Comparison of ENCODE assay signal across 13 mouse cellular contexts in genomic region chr7:35230333-35230732, GRCm38 (mm10). TPM values are rescaled to one million over a fixed set of nuclear protein-coding genes. Genes with fewer than 3 reads are reported as not detected.
DNase-seq lines count a peak whose midpoint lies in the region; ATAC-seq and TF ChIP-seq lines count a peak whose summit lies in the region.
"Had no signal": no experiment of that assay in that cellular context is flagged by ENCODE, and none has a peak within 500 bp of the region (broad histone marks: within the 10 kb centered on the region; RNA-seq: fewer than 3 reads in every experiment).

No protein-coding gene starts in this region.

- no peak overlapping the region for H3K27ac ChIP-seq in liver, embryonic 11.5 days (ENCODE audit: low read depth, low read length)
- no peak overlapping the region for H3K27ac ChIP-seq in liver, embryonic 14.5 days
- H3K27ac ChIP-seq: embryonic facial prominence, embryonic 15.5 days; hindbrain, embryonic 15.5 days; neural tube, embryonic 12.5 days had no signal

- H3K4me1 ChIP-seq in liver, embryonic 11.5 days (replicated peaks; ENCODE audit: control insufficient read depth, insufficient read depth, low read length) = no peaks in the 10 kb centered on the region
- H3K4me1 ChIP-seq in G1E (ENCODE audit: insufficient read depth, low read depth, low read length) = peaks cover 13% of the 10 kb centered on the region
- peaks cover 0 to 5% of the 10 kb centered on the region in 2 experiments; a peak in 3 of 4 replicates for H3K4me1 ChIP-seq in liver, embryonic 14.5 days (replicated peaks; ENCODE audit: control insufficient read depth in 2 of 2, insufficient read depth in 2 of 2, low read length in 1 of 2)

- no peaks in the 10 kb centered on the region for H3K27me3 ChIP-seq in liver, embryonic 11.5 days (replicated peaks; ENCODE audit: control insufficient read depth, insufficient read depth, low read length)
- H3K27me3 ChIP-seq in G1E (ENCODE audit: insufficient read depth, low read length) = no peaks in the 10 kb centered on the region; the same call in 1 of the 2 replicates
- no peaks in the 10 kb centered on the region for H3K27me3 ChIP-seq in liver, embryonic 14.5 days (ENCODE audit: control insufficient read depth, insufficient read depth, low read length)
- H3K27me3 ChIP-seq: embryonic facial prominence, embryonic 15.5 days; hindbrain, embryonic 15.5 days; neural tube, embryonic 12.5 days had no signal

- peaks cover 2% of the 10 kb centered on the region; the same call in 1 of the 2 replicates for H3K9me3 ChIP-seq in liver, embryonic 11.5 days (ENCODE audit: control insufficient read depth, low read length)
- H3K9me3 ChIP-seq in G1E (replicated peaks) = no peaks in the 10 kb centered on the region
- no peaks in the 10 kb centered on the region; the same call in 1 of the 2 replicates for H3K9me3 ChIP-seq in liver, embryonic 14.5 days (ENCODE audit: control insufficient read depth, low read length)
- H3K9me3 ChIP-seq: hindbrain, embryonic 15.5 days; neural tube, embryonic 12.5 days had no signal

- H3K4me3 ChIP-seq in liver, embryonic 11.5 days (ENCODE audit: low read depth, low read length) = no peak overlapping the region
- H3K4me3 ChIP-seq in G1E (ENCODE audit: low read depth, low read length) = no peak overlapping the region
- H3K4me3 ChIP-seq in liver, embryonic 14.5 days (ENCODE audit: insufficient read depth in 1 of 2, low read depth in 2 of 2, low read length in 2 of 2) = no peak overlapping the region
- H3K4me3 ChIP-seq: embryonic facial prominence, embryonic 15.5 days; hindbrain, embryonic 15.5 days; neural tube, embryonic 12.5 days had no signal

- DNase-seq in cerebellum, postnatal 10 days = peak; percentile 31 to 41
- DNase-seq in liver (peak; percentile 27), G1E (ENCODE audit: low spot score) (no peak)
- no peak for DNase-seq in liver, embryonic 11.5 days (ENCODE audit: low spot score)
- no peak for DNase-seq in liver, embryonic 14.5 days (ENCODE audit: low read depth in 3 of 3, low spot score in 3 of 3)
- no peak for DNase-seq in frontal cortex, postnatal 25 days (ENCODE audit: low spot score in 2 of 2)
- DNase-seq in ovary, postnatal 36 days (ENCODE audit: low spot score) = no peak
- DNase-seq: adrenal gland, postnatal 36 days; layer of hippocampus, adult 9-11 months had no signal

- H3K36me3 ChIP-seq in liver, embryonic 11.5 days (ENCODE audit: control insufficient read depth, insufficient read depth, low read length) = no peaks in the 10 kb centered on the region
- H3K36me3 ChIP-seq in G1E (replicated peaks) = no peaks in the 10 kb centered on the region
- no peaks in the 10 kb centered on the region for H3K36me3 ChIP-seq in liver, embryonic 14.5 days (replicated peaks; ENCODE audit: control insufficient read depth, insufficient read depth, low read depth)
- H3K36me3 ChIP-seq: embryonic facial prominence, embryonic 15.5 days; hindbrain, embryonic 15.5 days; neural tube, embryonic 12.5 days had no signal

- H3K9ac ChIP-seq in liver, embryonic 11.5 days (ENCODE audit: low read depth, low read length) = no peak overlapping the region
- H3K9ac ChIP-seq in liver, embryonic 14.5 days (replicated peaks) = no peak overlapping the region
- H3K9ac ChIP-seq: embryonic facial prominence, embryonic 15.5 days; hindbrain, embryonic 15.5 days; neural tube, embryonic 12.5 days had no signal

- no peak for TF ChIP-seq EP300 in liver, embryonic 14.5 days (IDR thresholded peaks at IDR 0.05; ENCODE audit: low read depth)

- 0 out of 2 replicates have a peak, but pooled peaks have one; percentile 10 for TF ChIP-seq CTCF in G1E (IDR thresholded peaks at IDR 0.05; ENCODE audit: low read depth, low read length)
- TF ChIP-seq CTCF in liver, embryonic 14.5 days (IDR thresholded peaks at IDR 0.05; ENCODE audit: low read depth) = peak; percentile 43; the same call in 1 of the 2 replicates

- no peak overlapping the region for H3K4me2 ChIP-seq in liver, embryonic 11.5 days
- no peak overlapping the region for H3K4me2 ChIP-seq in liver, embryonic 14.5 days (ENCODE audit: low read depth)
- H3K4me2 ChIP-seq: embryonic facial prominence, embryonic 15.5 days; hindbrain, embryonic 15.5 days; neural tube, embryonic 12.5 days had no signal

- no peak for ATAC-seq in cerebellum, adult (ENCODE audit: insufficient number of reproducible peaks, low FRiP score, low TSS enrichment)
- no peak for ATAC-seq in liver, embryonic 11.5 days (replicated peaks; ENCODE audit: low FRiP score)
- ATAC-seq in G1E (ENCODE audit: extremely low read depth, insufficient number of reproducible peaks, low FRiP score, poor library complexity, severe bottlenecking) = no peak
- ATAC-seq in liver, embryonic 14.5 days (ENCODE audit: insufficient read depth) = no peak

- WGBS in liver, embryonic 11.5 days = 74% methylated on average over 3 of the region's 3 CpGs
- WGBS in liver, embryonic 14.5 days (ENCODE audit: insufficient replicate concordance) = 61% methylated on average over 3 of the region's 3 CpGs

RNA-seq across cellular contexts. Expression of gene Lrp3, which starts 15.0 kb away (rescaled TPM):
- 2.6 and 3.9 TPM in 2 replicates for polyA plus RNA-seq in liver, embryonic 11.5 days (2014; fragmentation: Nextera tagmentation; extraction: Ambion mirVana)
- total RNA-seq in G1E (2014; fragmentation: Nextera tagmentation) (not detected in 2 replicates), G1E (2017) (0.06 and 0.16 TPM in 2 replicates)
- not detected in 2 replicates for polyA plus RNA-seq in G1E (2012)
- polyA plus RNA-seq in liver, embryonic 14.5 days (2012; rRNA removed) = 0.66 and 1.00 TPM in 2 replicates
- 0.19 and 0.37 TPM in 2 replicates for polyA plus RNA-seq in liver, embryonic 14.5 days (2014; fragmentation: Nextera tagmentation; extraction: Ambion mirVana)

RNA-seq across cellular contexts. Expression of gene Slc7a10, which starts 44.1 kb away (rescaled TPM):
- 0.60 and 1.9 TPM in 2 replicates for polyA plus RNA-seq in liver, embryonic 11.5 days (2014; fragmentation: Nextera tagmentation; extraction: Ambion mirVana)
- total RNA-seq in G1E (2014; fragmentation: Nextera tagmentation) (not detected in 2 replicates), G1E (2017) (0.22 TPM in 1 of 2 replicates, not detected in the other)
- polyA plus RNA-seq in G1E (2012) = not detected in 2 replicates
- 0.22 and 0.27 TPM in 2 replicates for polyA plus RNA-seq in liver, embryonic 14.5 days (2012; rRNA removed)
- polyA plus RNA-seq in liver, embryonic 14.5 days (2014; fragmentation: Nextera tagmentation; extraction: Ambion mirVana) = 0.29 and 0.38 TPM in 2 replicates

Comparison
In these comparisons a context has a peak if more than half of its experiments do, and no peak if none do; other contexts are left out.
1. DNase-seq: peak in cerebellum, postnatal 10 days (2 of 2) and liver (single experiment); none in liver, embryonic 11.5 days (single experiment), G1E (single experiment), liver, embryonic 14.5 days (0 of 3), frontal cortex, postnatal 25 days (0 of 2) and ovary, postnatal 36 days (single experiment).